Mouse (Mus musculus) embryonic facial prominence, embryonic 11.5 days (tissue): ENCODE results near the gene Grap2. TPM values are rescaled to one million over a fixed set of nuclear protein-coding genes. Genes with fewer than 3 reads are reported as not detected.

ENCODE experiments used
- ATAC-seq: fragments of 200-750 bp; cut with Nextera tagmentation; replicated peaks from 2 replicates; pipeline ENCODE4 v1.8.0; 2017; ENCODE audit warnings: low read depth; ENCODE audit not compliant: insufficient number of reproducible peaks, low FRiP score, low TSS enrichment
- DNase-seq: peaks from one replicate; pipeline ENCODE4 v3.0.0-alpha.2; 2015; ENCODE audit warnings: low spot score
- H3K27ac ChIP-seq: fragments of 300-500 bp; sonication (generic); replicated peaks from 2 replicates; pipeline ENCODE4 v1.5.1; 2014; ENCODE audit warnings: mild to moderate bottlenecking, low read depth, low read length, control low read depth
- H3K27me3 ChIP-seq: fragments of 300-500 bp; sonication (generic); 2 replicates; pipeline ENCODE4 v1.6.1; 2014; ENCODE audit warnings: mild to moderate bottlenecking, low read length, moderate library complexity, mixed read lengths; ENCODE audit not compliant: control insufficient read depth, insufficient read depth
- H3K36me3 ChIP-seq: fragments of 300-500 bp; sonication (generic); replicated peaks from 2 replicates; pipeline ENCODE4 v1.6.1; 2014; ENCODE audit warnings: low read depth, mild to moderate bottlenecking, low read length, moderate library complexity, mixed read lengths; ENCODE audit not compliant: control insufficient read depth, insufficient read depth
- H3K4me1 ChIP-seq: fragments of 300-500 bp; sonication (generic); 2 replicates; pipeline ENCODE4 v1.6.1; 2014; ENCODE audit warnings: low read length, mixed read lengths; ENCODE audit not compliant: control insufficient read depth, insufficient read depth
- H3K4me2 ChIP-seq: fragments of 300-500 bp; sonication (generic); 2 replicates; pipeline ENCODE4 v1.6.1; 2014; ENCODE audit warnings: low read depth, mild to moderate bottlenecking, control low read depth, low read length, moderate library complexity
- H3K4me3 ChIP-seq: fragments of 300-500 bp; sonication (generic); 2 replicates; pipeline ENCODE4 v1.5.1; 2014; ENCODE audit warnings: low read depth, low read length, control low read depth
- H3K9ac ChIP-seq: fragments of 300-500 bp; sonication (generic); replicated peaks from 2 replicates; pipeline ENCODE4 v1.6.1; 2014; ENCODE audit warnings: mild to moderate bottlenecking, control low read depth, low read length
- H3K9me3 ChIP-seq: fragments of 300-500 bp; sonication (generic); replicated peaks from 2 replicates; pipeline ENCODE4 v1.6.1; 2016; ENCODE audit warnings: mild to moderate bottlenecking, low read length, inconsistent platforms, mixed read lengths; ENCODE audit not compliant: control insufficient read depth
- WGBS: fragments of 180-500 bp; shearing (Covaris S2); extraction: QIAGEN DNeasy Blood & Tissue Kit; methylation state at CpG from one replicate; pipeline ENCODE4 v1.1.7; 2014; 5-methylcytosine and 5-hydroxymethylcytosine counted together
- polyA plus RNA-seq: library from polyadenylated mRNA; unstranded; fragments of >200 nt; fragmentation: Nextera tagmentation; extraction: Ambion mirVana; gene quantifications from 2 replicates; pipeline ENCODE4 v1.2.1, GENCODE M21; 2014

Gene Grap2
- polyA plus RNA-seq, 1 experiment from 2014 or later: 3.6 TPM

DNA sequence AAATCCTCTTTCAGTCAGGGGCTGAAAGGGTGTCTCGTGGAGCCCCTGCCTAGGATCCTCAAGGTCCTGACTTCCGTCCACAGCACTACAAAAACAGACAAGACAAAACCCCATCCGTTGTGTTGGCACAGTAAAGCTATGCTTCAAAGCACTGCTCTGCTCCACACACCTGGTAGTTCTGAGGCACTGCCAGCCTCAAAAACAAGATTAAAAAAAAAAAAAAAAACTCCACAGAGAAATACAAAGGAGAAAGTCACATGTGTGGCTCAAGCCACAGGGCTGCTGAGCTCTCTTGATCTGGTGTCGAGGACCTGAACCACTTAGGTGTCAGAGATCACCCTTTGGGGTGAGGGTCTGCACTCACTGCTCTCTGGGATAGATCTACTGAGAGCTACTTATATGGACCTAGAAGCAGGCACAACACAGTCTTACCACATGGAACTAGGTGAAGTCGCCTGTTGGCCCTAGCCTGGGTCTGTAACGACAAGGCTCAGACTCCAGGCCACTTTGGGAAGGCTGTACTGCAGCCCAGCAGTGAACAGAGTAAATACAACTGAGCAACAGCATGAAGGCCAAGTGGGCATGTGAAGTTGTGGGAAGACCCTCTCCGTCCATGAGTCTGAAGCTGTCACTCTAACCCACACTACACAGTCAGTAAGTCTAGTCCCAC lies 33.6 kb upstream of the Grap2 start:
- Histone ChIP-seq H3K36me3 (no peaks in the 10 kb centered on the region), H3K27me3 (no peaks in the 10 kb centered on the region), H3K4me1 (no peaks in the 10 kb centered on the region), H3K4me2 (no peak overlapping the region), H3K4me3 (no peak overlapping the region), H3K27ac (no peak overlapping the region), H3K9me3 (no peaks in the 10 kb centered on the region), H3K9ac (no peak overlapping the region)
- DNase-seq (no peak), ATAC-seq (no peak)
- whole genome bisulfite sequencing: 84% methylated on average over 7 of the region's 7 CpGs

DNA sequence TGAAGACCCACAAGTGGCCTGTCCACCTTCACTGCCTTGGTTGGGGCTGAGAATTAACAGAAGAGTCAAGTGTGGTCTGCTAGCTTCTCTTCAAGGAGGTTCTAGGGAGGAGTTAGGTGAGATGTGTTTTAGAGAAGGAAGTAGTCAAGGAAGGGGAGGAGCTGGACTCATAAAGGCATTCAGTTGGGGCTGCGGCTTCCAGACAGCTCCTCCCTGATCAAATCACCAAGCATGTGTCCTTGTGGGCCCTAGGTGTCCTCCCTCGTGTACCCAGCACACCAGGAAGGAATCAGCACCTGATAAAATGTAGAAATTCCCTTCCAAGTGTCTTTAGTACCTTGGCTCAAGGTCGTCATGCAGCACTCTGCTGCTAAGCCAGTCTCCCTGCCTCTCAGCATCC lies 28.3 kb upstream of the Grap2 start:
- no peaks in the 10 kb centered on the region for H3K36me3 ChIP-seq
- no peak overlapping the region for H3K4me2 ChIP-seq
- H3K27ac ChIP-seq: no peak overlapping the region
- H3K4me1 ChIP-seq: no peaks in the 10 kb centered on the region
- no peaks in the 10 kb centered on the region for H3K9me3 ChIP-seq
- no peak for DNase-seq
- no peak overlapping the region for H3K4me3 ChIP-seq
- no peaks in the 10 kb centered on the region for H3K27me3 ChIP-seq
- no peak overlapping the region for H3K9ac ChIP-seq
- ATAC-seq: no peak
- 76% methylated on average over 3 of the region's 3 CpGs for WGBS

DNA sequence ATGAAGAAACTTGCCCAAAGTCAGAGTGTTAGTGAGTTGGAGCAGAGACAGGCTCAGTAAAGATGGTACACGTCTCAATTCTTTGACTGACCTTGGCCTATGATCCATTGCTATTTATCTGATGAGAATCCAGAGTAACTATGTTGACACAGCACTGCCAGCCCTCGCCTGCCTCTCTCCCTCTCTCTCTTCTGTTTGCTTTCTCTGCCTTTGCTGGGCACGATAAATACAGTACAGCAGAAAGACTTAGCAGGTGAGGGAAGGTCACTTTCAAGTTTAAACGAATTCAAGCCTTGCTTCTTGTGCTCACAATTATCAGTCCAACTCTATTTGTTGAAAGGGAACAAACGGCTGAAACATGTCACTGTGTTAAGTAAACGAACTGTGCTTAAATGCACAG lies 27.0 kb upstream of the Grap2 start:
- Histone ChIP-seq H3K27me3 (no peaks in the 10 kb centered on the region), H3K4me3 (no peak overlapping the region), H3K9ac (no peak overlapping the region), H3K36me3 (no peaks in the 10 kb centered on the region), H3K9me3 (no peaks in the 10 kb centered on the region), H3K27ac (no peak overlapping the region), H3K4me2 (no peak overlapping the region), H3K4me1 (no peaks in the 10 kb centered on the region)
- no peak for DNase-seq
- 69% methylated on average over 6 of the region's 6 CpGs for WGBS
- no peak for ATAC-seq

DNA sequence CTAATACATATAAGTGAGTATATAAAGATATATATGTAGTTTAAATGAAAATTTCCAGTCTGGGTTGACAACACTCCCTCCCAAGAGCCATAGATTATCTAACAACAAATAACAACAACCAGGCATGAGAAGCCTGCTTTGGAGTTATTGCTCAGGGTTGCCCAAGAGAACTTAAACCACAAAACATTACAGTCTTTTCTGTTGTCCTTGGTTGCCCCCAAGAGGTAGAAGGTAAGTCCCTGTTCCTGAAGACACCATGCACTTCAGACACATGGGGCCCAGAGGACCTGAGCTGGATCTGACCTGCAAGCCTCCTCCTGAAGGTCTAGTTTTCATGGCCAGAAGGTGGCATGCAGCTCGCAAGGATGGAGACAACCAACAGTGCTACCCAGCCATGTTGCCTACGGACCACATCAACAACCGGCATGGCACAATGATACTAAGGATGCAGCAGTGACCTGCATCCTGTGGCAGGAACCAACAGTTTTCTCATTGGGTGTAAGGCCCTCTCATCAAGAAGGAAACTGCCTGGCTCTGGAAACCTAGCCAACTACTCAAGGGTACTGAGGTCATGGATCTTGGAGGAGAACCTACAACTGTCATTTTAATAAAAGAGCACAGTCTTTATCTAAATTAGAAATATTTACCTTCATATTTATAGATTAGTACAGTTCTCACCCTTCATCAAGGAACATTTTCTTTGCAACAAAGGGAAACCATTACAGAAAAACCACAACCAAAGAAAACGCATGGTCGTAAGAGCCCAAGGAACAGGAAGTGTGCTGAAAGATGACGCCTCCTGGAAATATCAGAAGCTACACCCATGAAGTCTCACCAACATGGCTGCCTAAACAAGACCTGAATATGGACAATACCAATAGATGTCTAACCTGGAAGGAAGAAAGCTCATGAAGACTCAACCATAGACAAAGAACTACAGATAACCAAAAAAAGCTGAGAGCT lies 17.3 kb upstream of the Grap2 start:
- DNase-seq: no peak
- Histone ChIP-seq H3K27me3 (no peaks in the 10 kb centered on the region), H3K27ac (no peak overlapping the region), H3K4me2 (no peak overlapping the region), H3K9me3 (no peaks in the 10 kb centered on the region), H3K9ac (no peak overlapping the region), H3K36me3 (no peaks in the 10 kb centered on the region), H3K4me1 (no peaks in the 10 kb centered on the region), H3K4me3 (no peak overlapping the region)
- ATAC-seq: no peak
- 92% methylated on average over 6 of the region's 6 CpGs for WGBS

DNA sequence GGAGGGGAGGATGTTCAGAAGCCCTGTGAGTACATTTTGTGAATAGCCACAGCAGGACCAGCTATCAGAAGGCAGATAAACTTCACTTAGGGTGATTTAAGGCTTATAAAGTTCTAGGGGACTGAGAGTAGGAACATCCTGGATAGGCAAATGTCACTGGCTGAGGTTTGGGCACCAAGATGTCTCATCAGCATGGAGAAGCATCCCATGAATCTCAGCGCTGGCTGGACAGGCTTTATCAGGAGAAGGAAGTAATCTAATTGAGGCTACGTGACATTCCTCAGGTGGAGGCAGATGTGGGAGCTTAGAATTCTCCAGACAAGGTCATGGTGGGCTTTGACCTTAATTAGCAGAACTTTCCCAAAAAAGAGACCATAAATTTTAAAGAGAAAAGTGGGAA lies 16.4 kb upstream of the Grap2 start:
- Histone ChIP-seq H3K27me3 (no peaks in the 10 kb centered on the region), H3K4me3 (no peak overlapping the region), H3K4me1 (no peaks in the 10 kb centered on the region), H3K27ac (no peak overlapping the region), H3K9me3 (no peaks in the 10 kb centered on the region), H3K36me3 (no peaks in the 10 kb centered on the region), H3K9ac (no peak overlapping the region), H3K4me2 (no peak overlapping the region)
- 65% methylated on average over 2 of the region's 2 CpGs for WGBS
- ATAC-seq (no peak), DNase-seq (no peak)

DNA sequence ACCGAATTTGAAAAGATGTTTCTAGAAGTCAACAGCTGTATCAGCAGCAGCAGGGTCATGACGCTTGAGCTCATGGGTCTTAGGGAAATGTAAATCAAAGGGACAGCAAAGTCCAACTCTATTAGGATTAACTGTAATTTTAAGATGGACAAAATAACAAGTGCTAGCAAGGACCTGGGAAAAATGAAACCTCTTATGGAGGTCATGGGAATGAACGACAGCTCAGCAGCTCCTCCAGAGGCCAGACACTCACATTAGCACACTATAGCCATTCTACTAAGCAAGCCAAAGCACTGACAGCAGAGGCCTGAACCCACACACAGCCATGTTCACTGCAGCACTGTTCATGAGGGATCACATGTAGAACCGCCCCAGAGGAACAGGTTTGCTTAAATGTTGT lies 14.6 kb upstream of the Grap2 start:
- no peak overlapping the region for H3K27ac ChIP-seq
- no peaks in the 10 kb centered on the region for H3K27me3 ChIP-seq
- H3K4me2 ChIP-seq: no peak overlapping the region
- H3K36me3 ChIP-seq: no peaks in the 10 kb centered on the region
- no peaks in the 10 kb centered on the region for H3K4me1 ChIP-seq
- H3K9ac ChIP-seq: no peak overlapping the region
- H3K9me3 ChIP-seq: no peaks in the 10 kb centered on the region
- H3K4me3 ChIP-seq: no peak overlapping the region
- no peak for ATAC-seq
- WGBS: 68% methylated on average over 4 of the region's 4 CpGs
- DNase-seq: no peak

DNA sequence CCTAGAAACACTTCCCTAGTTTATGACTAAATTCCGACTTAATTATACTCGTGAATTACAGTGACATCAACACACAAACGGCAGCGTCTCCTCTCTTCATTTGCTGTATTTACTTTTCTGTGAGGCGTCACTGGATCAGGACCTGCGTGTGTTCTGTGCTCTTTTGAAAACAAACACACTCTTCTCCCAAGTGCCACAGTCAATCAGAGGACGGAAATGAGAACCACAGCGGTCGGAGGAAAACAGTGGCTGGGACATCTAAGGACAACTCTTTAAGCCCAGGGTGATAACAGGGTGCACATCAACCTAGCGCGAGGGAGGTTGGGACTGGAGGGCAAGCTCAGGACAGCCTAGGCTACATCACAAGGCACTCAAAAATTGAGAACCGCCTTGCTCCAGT lies 12.9 kb upstream of the Grap2 start:
- Histone ChIP-seq H3K4me1 (no peaks in the 10 kb centered on the region), H3K27ac (no peak overlapping the region), H3K9ac (no peak overlapping the region), H3K4me3 (no peak overlapping the region), H3K36me3 (no peaks in the 10 kb centered on the region), H3K27me3 (no peaks in the 10 kb centered on the region), H3K4me2 (no peak overlapping the region), H3K9me3 (no peaks in the 10 kb centered on the region)
- 59% methylated on average over 12 of the region's 12 CpGs for WGBS
- DNase-seq: no peak
- no peak for ATAC-seq

DNA sequence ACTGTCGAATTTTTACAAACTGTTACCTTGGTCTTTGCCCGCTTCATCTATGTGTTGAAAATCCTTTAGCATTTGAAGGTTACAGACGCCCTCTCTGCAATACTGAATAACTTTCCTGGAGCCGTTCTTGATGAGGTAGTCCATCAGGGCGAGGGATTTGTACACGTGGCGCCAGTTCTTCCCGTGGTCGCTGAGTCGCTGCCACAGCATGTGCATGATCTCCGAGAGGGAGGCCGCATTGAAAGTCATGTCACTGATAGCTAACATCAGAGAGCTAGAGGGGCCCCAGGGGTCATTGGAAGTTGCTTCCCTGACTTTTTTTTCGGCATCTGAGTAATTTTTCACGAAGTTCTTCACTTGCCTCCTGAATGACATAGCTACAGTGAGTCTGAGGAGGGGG lies 12.4 kb upstream of the Grap2 start:
- no peak overlapping the region for H3K27ac ChIP-seq
- 67% methylated on average over 14 of the region's 14 CpGs for WGBS
- H3K4me2 ChIP-seq: no peak overlapping the region
- H3K4me1 ChIP-seq: no peaks in the 10 kb centered on the region
- no peaks in the 10 kb centered on the region for H3K36me3 ChIP-seq
- H3K4me3 ChIP-seq: no peak overlapping the region
- DNase-seq (no peak), ATAC-seq (no peak)
- H3K27me3 ChIP-seq: no peaks in the 10 kb centered on the region
- H3K9ac ChIP-seq: no peak overlapping the region
- no peaks in the 10 kb centered on the region for H3K9me3 ChIP-seq
